Mouse (Mus musculus) embryo, embryonic 10 days (tissue): ENCODE measurements at regions not wholly inside any gene's neighbourhood (a gene's known extent, or its start where the extent isn't known, plus 50 kb on each side); places are given as distances from the start of the nearest gene placed in this dataset.

Source experiments
- DNase-seq: peaks from one replicate; pipeline ENCODE4 v3.0.0-alpha.2; 2015; ENCODE audit warnings: low spot score

DNA sequence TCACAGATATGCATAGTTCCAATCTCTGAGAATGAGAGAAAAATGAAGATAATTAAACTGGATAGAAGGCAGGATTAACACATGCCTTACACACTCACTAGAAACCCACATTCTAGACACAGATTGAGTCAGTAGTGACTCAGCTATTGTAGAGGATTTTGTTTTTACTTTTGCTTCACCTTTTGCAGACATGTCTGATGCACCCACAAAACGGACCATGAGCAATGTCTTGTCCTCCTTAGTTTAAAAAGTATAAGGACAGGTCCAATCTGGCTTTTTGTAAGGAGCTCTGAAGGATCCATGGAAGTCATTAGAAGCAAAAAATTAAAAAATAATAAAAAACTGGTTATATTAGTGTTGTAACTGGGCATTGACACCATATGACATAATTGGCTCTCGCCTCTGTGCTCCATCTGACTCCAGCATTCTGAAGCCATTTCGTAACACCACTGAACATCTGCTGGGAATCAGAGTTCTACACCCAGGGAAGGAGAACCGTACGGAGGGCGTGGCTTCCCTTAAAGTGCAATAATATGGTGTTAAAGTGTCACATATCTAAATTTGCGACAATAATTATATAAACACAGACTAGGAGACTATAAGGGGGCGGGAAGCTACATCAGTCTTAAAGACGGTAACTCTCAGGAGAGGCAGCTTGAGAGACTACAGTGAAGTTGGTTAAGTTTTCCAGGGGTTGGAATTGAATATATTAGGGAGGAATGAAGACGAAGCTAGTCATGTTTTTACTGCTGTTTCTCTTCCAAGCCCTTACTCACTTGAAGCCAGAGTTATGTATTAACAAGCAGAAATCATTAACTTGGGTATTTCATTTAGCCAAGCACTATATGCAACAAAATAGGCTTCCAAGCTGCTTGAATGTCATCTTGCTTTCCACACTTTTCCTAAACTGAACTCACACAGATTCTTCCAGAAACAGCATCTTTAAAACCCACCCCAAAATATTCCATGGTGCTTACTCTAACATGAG is 558.0 kb downstream of the Ebf1 start:
- DNase-seq = no peak

DNA sequence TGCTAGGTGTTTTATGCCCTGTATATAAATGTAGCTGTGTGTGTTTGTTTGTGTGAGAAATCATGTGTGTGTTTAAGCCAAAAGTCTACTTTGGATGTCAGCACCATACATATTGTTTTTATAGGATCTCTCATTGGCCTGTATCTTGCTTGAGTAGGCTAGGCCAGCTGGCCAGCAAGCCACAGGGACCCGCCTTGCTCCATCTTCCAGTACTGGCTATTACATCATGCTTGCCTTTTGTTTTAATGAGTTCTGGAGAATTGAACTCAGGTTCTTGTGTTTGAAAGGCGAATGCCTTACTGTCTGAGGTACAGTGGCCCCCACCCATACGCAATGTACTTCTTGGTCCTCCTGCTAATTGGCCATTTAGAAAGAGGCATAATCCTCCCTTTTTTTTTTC is 559.9 kb downstream of the Ebf1 start:
- no peak for DNase-seq

DNA sequence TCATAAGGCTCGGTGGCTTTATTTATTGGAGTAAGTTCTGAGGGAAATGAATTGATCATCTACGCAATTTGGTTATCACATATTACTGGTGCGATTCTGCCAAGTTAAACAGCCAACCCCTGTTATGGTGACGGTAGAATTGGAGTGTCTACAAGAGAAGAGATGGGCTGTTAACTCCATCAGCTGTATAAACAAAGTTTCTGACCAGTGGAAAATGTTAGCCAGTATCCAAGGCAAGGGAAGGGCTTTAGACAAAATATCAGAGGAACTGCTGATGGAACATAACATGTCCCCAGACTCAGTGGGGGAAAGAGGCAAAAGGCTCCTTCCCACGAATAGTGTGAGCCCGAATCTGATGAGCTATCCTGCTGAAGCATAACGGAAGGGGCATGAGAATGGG is 560.9 kb downstream of the Ebf1 start:
- DNase-seq = no peak

DNA sequence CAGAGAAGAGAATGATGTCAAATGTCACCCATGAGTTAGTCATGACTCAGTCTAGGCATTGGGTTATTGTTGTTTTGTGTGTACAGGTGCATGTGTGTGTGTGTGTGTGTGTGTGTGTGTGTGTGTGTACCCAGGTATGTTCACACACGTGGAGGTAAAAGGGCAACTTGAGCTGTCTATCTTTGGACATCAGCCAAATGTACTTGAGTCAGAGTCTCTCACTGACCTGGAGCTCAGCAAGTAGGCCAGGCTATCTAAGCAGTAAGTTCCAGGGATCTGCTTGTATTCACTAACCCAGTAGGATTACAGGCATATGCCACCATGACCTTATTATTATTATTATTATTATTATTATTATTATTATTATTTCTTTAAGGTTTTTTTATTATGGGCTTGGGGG is 561.9 kb downstream of the Ebf1 start:
- DNase-seq = no peak

DNA sequence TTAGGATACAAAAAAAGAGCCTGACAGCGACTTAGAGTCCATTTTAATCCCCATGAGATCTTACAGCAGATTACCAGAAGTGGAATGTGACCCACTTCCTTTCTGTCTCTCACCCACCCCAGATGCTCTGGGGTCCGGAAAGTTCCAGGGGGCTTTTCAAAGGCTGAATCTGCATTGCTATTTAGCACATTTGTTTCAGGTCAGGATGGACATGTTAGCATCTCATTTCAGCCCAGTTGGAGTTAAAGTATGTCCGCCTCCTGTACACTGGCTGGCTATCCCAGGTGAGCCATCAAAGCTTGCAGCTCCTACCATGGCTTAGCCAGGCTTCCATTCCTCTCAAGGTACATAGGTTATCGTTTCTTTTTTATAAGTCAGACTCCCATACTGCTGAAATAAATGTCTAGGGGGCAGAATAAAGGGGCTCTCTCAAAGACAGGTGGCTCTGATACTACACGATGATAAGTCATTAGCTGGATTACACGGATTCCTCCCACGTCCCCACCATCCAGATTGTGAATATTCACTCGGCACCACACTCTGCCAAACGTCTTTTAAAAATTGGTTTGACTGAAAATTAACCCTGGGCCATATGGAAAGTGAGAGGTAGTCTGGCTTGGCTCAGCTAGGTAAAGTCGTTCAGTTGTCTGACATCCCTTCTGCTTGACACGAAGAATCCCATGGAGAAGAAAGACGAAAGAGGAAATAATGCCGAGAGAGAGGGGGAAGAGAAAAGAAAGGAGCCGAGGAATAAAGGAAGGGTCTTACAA is 573.7 kb downstream of the Ebf1 start:
- no peak for DNase-seq

DNA sequence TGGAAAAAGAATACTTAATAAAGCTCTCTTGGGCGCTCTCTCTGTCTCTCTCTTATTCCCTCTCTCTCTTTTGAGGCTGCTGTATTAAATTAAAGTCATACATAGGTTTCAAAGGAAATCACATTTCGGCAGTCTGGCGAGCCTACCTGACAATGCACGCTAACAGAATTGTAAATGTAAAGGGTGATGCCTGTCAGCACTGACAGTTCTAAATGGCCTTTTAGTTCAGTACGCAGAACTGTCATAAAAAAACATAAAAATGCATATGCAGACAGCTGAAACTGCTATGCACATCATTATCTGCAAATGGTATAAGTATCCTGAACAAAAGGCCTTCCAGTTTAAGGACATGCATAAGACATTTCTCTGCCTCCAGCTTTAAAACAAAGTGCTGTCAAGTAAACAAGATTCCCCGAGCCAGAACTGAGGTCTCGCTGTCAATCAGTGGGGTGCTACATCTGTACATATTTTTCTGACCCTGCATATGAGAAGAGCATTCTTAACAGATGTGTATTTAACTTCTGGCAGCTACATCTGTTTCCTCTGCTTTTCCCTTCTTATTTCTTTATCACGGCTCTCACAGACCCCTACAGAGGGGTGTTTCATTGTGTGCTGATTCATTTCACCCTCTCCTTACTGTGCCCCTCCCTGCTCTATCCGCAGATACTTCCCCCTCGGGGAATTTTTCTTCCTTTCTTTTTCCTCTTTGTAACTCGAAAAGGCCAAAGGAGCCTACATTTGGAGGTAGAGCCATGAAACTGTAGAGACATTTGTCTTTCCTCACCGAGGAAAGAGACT is 574.5 kb downstream of the Ebf1 start:
- DNase-seq = no peak

DNA sequence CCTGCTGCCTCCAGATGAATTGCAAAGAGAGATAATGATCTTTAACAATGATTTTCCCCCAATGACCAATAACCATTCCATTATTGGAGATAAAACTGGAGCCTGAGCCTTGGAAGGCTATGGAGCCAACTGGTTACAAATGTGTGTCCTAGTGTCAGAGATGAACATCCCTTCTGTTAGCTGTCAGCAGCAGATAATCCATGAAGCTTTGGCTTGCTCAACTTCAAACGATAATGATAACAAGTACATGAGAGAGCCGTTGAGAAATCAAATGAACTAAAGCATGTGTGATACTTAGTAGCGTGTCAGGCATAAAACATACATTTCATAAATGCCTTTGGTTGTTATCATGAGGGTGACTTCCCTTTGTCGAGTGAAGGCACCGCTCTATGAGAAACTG is 576.2 kb downstream of the Ebf1 start:
- no peak for DNase-seq

DNA sequence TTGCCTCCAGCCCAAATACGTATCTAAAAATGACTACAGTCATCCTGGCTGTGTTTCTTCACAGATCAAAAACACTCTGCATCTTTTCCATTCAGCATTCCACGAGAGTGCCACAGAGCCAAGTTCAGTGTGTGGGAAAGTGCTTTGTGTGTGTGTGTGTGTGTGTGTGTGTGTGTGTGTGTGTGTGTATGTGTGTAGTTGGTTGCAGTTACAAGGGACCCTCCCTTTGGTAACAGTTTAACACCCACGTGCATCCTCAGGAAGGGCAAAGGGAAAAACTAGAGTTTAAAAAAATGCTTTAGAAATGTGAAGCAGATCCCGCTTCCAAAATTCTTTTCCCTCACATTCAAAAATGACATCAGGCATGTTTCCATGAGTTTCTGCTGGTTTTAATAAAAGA is 582.4 kb downstream of the Ebf1 start:
- no peak for DNase-seq

DNA sequence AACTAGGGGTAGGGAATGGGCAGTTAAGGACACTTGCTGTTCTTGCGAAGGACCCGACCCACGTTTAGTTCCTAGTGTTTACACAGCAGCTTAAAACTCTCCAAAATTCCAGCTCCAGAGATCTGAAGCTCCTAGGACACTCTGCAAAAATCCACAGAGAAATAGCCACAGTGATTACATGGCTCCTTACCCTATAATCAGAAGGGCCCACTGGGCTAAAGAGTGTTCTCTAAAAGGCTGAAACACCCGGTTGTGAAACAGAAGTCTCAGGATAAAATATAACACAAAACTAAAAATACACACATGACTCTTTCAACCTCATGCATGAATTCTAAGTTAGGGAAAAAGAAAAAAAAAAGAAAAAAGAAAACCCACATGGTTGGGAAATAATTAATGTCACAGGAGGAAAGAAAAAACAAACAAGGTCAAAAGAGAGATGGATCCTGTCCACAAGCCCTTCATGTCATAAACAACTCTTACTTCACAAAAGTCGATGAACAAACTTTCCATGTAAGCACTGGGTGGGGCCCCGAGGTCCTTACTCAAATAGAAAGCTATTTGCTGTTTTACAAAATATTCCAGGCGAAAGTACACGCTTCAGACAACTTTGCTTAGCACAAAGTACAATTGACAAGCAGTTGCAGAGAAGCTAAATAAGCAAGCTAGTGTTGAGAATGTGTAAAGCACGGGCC is 583.7 kb downstream of the Ebf1 start:
- no peak for DNase-seq

DNA sequence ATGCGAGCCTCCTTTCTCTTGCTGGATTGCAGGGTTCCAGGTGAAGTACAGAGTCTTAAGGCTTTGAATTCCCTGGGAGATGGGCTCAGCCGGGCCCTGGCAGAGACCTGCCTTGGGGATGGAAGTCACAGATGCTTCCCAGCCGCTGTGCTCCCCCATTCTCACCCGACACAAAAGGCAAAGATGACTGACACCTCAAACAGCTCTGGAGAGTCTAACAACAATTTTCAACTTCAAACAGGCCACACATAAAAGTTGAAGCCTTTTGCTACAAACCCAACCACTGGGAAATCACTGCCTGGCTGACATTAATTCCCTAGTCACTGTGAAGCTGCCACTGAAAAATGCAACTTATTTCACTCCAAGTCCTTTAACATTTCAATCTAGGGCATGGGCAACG is 586.3 kb downstream of the Ebf1 start:
- DNase-seq = no peak

DNA sequence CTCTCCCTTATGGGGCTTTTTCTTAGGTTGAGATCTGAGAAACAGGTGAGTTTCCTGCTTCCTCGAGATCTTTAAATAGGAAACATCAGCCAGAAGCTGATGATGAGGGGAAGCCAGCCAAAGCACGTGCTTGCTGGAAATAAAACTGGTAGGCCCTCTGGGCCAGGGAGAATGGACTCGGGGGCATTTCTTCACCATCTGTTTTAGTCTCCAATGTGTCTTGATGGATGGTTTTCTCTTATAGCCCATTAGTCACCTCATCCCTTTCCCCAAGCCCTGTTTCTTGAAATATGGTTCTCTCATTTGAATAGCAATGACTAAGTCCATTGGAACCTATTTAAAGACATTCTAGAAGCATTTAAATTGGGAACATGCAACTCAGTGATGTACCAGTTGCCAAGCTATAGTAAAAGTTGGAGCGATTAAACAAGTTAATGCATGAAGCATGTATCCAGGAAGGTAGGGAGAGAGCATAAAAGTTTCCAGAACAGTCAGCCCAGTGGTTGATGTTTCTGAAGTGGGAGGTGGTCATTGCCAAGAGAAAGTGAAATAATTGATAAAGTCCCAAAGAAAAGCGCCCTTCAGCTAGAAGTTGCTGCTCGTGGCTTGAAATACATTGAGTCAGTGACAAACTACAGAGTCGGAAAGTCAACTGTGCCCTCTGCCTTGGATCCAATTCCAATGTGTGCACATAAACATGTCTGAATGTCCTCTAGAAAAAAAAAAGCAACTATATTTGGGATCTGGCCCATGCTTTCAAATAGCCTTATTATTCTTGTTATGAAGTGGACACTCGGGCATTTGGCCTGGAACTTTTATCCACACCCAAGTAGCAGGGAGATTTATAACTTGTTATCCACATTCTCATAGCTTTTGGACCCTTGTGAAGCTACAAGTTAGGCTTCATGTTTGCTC is 589.8 kb downstream of the Ebf1 start:
- DNase-seq = no peak

DNA sequence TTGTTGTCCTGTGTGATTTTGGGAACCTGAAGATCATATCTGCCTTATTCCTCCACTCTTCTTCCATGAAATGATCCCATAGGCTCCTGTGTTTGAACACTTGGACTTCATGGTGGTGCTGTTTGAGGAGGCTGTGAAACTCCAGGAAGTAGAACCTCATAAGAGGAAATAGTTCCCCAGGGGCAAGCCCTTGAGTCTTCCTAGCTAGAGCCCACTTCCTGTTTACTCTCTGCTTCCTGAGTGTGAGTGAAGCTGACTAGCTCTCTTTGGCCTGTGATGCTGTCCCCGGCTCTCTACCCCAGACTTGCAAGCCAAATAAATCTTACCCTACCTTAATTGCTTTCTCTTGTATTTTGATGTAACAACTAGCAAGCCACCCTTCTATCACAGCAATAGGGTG is 597.0 kb downstream of the Ebf1 start:
- no peak for DNase-seq

DNA sequence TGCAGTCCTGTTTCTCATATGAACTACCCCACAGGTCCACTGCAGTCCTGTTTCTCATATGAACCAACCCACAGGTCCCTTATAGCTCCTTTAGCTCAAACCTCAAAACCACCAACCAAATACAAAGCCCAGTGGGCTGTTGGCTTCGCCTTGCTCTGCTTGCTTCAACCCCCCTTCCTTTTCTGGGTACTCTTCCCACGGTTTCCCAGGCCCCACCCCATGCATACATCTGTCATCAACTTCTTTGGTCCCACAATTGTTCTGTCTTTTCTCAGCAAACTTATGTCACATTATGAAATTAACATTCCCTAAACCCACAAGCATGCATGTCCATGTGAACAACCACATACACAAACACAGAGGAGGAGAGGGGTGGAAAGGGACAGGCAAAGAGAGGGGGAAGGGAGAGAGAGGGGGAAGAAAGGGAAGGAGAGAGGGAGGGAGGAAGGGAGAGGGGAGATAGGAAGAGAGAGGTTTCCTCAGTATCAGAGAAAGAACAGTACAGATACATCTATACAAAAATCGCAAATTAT is 599.9 kb downstream of the Ebf1 start:
- DNase-seq = no peak

DNA sequence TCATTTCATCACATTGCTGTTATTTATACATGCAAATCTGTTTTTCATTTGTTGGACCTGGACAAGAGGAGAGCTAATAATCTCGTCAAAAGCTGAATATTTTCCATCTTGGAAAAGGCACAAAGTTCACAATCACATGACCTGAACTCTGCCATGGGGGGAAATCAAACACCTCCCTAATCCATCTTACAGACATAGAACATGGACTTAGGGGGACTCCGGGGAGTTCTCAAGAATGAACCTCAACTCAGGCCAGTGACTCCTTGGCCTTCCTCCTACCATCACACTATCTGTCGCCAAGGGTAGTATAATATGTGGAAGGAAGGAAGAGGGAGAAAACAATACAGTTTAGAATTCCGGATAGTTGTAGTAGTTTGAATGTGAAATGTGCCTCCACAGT is 602.1 kb downstream of the Ebf1 start:
- no peak for DNase-seq

DNA sequence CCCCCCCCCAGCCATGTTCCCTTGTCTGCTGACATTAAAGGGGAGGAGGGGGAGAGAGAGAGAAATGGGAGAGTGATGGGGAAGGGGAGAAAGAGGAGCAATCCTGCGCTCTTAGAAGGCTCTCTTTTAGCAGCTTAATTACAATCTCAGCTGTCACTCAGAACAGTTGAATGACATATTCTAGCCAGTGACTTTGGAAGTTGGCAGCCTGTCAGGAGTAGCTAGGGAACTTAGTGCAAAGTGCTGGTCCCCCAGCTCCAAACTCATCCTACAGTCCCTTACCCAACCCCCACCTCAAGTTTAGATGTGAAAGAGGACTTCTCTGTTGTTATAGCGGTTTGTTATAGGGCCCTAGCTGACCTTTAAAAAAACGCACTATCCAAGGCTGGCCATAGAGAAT is 604.9 kb downstream of the Ebf1 start:
- DNase-seq = no peak

DNA sequence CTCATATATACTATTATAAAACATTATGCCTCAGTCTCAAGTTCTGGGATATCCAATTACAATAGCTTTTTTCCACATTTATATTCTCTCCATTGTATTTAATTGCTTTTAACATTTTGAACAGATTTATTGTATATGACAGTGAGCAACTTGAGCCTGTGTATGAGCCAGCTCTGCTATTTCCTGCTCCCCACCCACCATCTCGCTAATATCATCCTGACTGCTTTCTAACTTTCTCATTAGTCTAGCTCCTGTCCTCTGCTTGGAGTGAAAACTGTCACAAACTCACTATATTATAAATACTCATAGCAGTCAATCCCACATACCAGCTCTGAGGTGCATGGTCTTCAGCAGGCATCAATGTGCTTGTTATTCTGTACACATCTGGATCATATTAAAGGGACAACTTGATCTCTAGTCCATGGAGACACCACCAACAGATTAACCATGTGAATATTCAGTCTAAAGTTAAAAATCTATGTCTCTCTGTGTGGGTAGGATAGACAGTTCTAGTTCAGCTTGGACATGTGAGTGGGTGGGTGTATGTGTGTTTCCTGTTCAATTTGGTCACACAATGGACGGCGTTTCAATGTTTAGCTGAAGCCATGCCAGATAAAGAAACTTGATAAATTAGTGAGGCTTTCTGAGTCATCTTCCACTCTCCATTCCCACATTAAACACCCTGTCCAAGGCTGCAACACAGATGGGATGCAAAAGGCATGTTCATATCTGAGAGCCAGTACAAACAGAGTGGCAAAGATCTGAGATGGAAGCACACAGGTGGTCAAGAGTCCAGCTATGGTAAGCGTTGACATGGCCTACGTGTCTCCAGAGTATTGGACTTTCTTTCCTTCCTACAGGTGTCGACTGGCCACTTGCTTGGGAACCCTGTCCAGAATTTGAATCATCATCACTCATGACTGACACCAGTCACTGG is 616.1 kb upstream of the Clint1 start:
- no peak for DNase-seq

DNA sequence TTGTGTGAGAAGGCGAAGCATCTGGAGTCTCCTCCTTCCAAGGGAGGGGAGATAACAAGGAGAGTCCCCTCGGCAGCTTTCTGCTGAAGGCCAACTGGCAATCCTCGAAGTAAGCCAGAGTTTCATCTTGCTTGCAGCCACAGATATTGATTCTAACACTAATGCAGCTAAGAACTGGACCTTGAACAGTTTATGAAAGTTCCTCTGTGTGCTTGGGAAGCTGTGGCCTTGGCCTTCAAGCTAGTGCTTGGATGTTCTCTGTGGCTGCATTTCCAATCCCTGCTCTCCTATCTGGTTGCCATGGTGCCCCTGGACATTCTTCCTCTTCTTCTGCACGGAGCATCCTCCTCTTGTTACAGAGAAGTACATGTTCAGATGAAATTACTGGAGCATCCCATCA is 614.8 kb upstream of the Clint1 start:
- no peak for DNase-seq

DNA sequence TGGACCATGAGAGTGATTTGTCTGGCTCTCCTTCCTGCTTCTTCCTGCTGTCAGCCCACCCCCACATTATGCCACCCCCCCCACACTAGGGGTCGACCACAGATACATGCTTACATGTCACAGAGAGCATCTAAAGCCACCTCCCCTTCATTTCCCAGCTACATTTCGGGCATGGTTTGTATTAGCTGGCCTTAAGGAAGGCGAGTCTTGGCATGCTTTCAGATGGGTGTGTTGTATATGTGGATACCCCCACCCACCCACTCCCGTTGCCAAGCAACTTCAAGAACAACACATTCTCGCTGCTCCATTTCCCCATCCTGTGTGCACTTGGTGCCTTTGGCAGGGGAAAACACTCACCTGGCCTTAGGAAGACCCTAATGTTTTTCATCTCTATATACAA is 612.8 kb upstream of the Clint1 start:
- no peak for DNase-seq

DNA sequence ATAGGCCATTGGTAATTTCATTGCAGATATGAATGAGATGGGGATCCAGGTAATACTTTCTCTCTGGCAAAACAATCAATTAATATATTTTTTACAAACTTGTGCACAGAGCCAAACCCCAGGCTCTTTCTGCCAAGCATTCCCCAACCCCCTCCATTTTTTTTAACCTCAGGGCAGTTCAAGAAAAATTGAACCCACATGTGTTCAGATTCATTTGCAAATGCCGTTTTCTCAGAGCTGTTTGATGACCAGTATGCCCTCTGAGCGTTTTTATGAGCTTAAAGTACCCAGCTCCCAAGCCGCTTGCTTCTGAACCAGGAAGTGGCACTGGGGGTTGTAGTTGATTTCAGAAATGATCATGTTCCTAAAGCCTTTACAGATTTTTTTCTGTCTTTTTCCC is 611.4 kb upstream of the Clint1 start:
- DNase-seq = no peak
